Mouse (Mus musculus): ENCODE results near the gene Col11a2. TPM values are rescaled to one million over a fixed set of nuclear protein-coding genes. Genes with fewer than 3 reads are reported as not detected.

The Col11a2 gene
- total RNA-seq, 1 experiment, result 1.4 TPM

DNA sequence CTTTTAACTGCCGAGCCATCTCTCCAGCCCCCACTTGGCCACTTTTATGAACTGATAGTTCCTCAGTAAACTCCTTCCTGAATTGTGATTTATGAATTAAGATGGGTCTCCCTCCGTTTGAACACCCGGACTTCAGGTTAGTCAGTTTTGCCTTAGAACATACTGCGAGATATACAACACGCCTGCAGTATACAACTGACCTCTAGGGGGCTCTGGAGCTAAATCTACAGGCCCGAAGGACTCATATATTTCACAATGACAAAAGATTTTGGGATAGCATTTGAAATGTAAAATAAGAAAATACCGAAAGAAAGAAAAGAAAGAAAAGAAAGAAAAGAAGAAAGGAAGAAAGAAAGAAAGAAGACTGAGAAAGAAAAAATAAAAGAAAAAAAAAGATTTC lies 36.0 kb downstream of the Col11a2 start:
- no peak overlapping the region for H3K27ac ChIP-seq (ENCODE audit: insufficient read depth, low read depth, low read length, poor library complexity, severe bottlenecking)
- peaks cover 0 to 3% of the 10 kb centered on the region in 2 experiments; a peak in 1 of 4 replicates for H3K4me1 ChIP-seq (ENCODE audit: control insufficient read depth in 2 of 2, insufficient read depth in 2 of 2, low read length in 2 of 2, poor library complexity in 1 of 2)
- no peaks in the 10 kb centered on the region for H3K36me3 ChIP-seq (ENCODE audit: control insufficient read depth, insufficient read depth, low read length, poor library complexity, severe bottlenecking)
- H3K4me3 ChIP-seq (ENCODE audit: insufficient read depth in 1 of 2, low read depth in 1 of 2, low read length in 2 of 2, poor library complexity in 1 of 2, severe bottlenecking in 1 of 2), result no peak overlapping the region
- peak; percentile 71 for DNase-seq (ENCODE audit: low read depth, low spot score)
- TF ChIP-seq MAFK (IDR thresholded peaks at IDR 0.05; ENCODE audit: insufficient read depth, low read depth, low read length), result no peak
- TF ChIP-seq CHD2 (IDR thresholded peaks at IDR 0.05; ENCODE audit: low read depth, low read length), result no peak
- TF ChIP-seq ZC3H11A (IDR thresholded peaks at IDR 0.05; ENCODE audit: borderline replicate concordance, low read depth, low read length), result no peak
- TF ChIP-seq ZNF384 (IDR thresholded peaks at IDR 0.05; ENCODE audit: low read depth, low read length), result no peak
- TF ChIP-seq HCFC1 (IDR thresholded peaks at IDR 0.05; ENCODE audit: borderline replicate concordance, insufficient read depth, low read length), result no peak
- no peak overlapping the region for H3K9ac ChIP-seq (ENCODE audit: insufficient read depth, low read depth, low read length, poor library complexity, severe bottlenecking)
- no peaks in the 10 kb centered on the region for H3K9me3 ChIP-seq (ENCODE audit: control insufficient read depth, insufficient read depth, low read depth, low read length)
- in situ Hi-C loops (cut with MboI; ENCODE audit: low sequenced_read_pairs in 2 of 2, unreplicated experiment in 2 of 2), result no loop called here

DNA sequence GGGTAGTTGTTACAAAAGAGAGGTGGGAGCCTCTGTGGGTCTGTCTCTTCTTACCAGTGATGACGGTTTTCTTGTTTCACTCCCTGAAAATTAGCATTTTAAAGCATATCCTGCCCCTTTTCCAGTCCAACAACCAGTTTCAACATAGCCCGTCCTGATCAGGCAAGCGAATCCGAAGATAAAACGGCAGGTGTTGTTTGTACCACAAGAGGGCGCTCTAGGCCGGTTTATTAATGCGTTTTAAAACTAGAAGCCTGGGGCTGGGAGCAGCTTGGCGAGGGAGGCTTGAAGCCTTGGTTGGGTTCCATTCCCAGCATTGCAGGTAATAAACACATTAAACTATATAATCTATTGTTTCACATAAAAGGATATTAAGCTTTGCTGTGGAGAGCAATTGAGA lies 38.3 kb downstream of the Col11a2 start:
- in situ Hi-C loops (cut with MboI; ENCODE audit: low sequenced_read_pairs in 2 of 2, unreplicated experiment in 2 of 2), result no loop called here
- no peak overlapping the region for H3K4me3 ChIP-seq (ENCODE audit: insufficient read depth in 1 of 2, low read depth in 1 of 2, low read length in 2 of 2, poor library complexity in 1 of 2, severe bottlenecking in 1 of 2)
- H3K4me1 ChIP-seq (ENCODE audit: control insufficient read depth in 2 of 2, insufficient read depth in 2 of 2, low read length in 2 of 2, poor library complexity in 1 of 2), result peaks cover 0 to 3% of the 10 kb centered on the region in 2 experiments; a peak in 1 of 4 replicates
- H3K9ac ChIP-seq (ENCODE audit: insufficient read depth, low read depth, low read length, poor library complexity, severe bottlenecking), result no peak overlapping the region
- no peak overlapping the region for H3K27ac ChIP-seq (ENCODE audit: insufficient read depth, low read depth, low read length, poor library complexity, severe bottlenecking)
- TF ChIP-seq HCFC1 (IDR thresholded peaks at IDR 0.05; ENCODE audit: borderline replicate concordance, insufficient read depth, low read length), result no peak
- TF ChIP-seq CHD2 (IDR thresholded peaks at IDR 0.05; ENCODE audit: low read depth, low read length), result no peak
- no peak for TF ChIP-seq ZC3H11A (IDR thresholded peaks at IDR 0.05; ENCODE audit: borderline replicate concordance, low read depth, low read length)
- no peak for TF ChIP-seq ZNF384 (IDR thresholded peaks at IDR 0.05; ENCODE audit: low read depth, low read length)
- TF ChIP-seq MAFK (IDR thresholded peaks at IDR 0.05; ENCODE audit: insufficient read depth, low read depth, low read length), result no peak
- no peaks in the 10 kb centered on the region for H3K9me3 ChIP-seq (ENCODE audit: control insufficient read depth, insufficient read depth, low read depth, low read length)
- H3K36me3 ChIP-seq (ENCODE audit: control insufficient read depth, insufficient read depth, low read length, poor library complexity, severe bottlenecking), result no peaks in the 10 kb centered on the region
- DNase-seq (ENCODE audit: low read depth, low spot score), result peak; percentile 89

DNA sequence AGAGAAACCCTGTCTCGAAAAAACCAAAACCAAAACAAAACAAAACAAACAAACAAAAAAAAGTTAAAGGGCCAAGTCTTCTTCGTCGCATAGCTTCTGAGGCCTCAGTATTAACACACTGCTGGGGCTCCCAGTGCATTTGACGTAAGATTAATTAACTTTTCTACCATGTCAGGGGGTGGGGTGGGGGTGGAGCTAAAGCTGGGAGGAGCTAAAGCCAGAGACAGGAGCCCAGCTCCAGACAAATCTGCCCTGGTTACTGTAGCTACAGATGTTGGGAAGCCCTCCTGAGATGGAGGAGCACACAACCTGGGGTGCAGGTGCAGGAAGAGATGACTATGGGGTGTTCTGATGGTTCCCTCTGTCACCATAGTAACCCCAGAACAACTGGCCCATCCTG lies 38.9 kb downstream of the Col11a2 start:
- in situ Hi-C loops (cut with MboI; ENCODE audit: low sequenced_read_pairs in 2 of 2, unreplicated experiment in 2 of 2), result no loop called here
- peaks cover 0 to 8% of the 10 kb centered on the region in 2 experiments; a peak in 2 of 4 replicates for H3K4me1 ChIP-seq (ENCODE audit: control insufficient read depth in 2 of 2, insufficient read depth in 2 of 2, low read length in 2 of 2, poor library complexity in 1 of 2)
- H3K4me3 ChIP-seq (ENCODE audit: insufficient read depth in 1 of 2, low read depth in 1 of 2, low read length in 2 of 2, poor library complexity in 1 of 2, severe bottlenecking in 1 of 2), result no peak overlapping the region
- H3K9ac ChIP-seq (ENCODE audit: insufficient read depth, low read depth, low read length, poor library complexity, severe bottlenecking), result no peak overlapping the region
- TF ChIP-seq MAFK (IDR thresholded peaks at IDR 0.05; ENCODE audit: insufficient read depth, low read depth, low read length), result no peak
- TF ChIP-seq ZC3H11A (IDR thresholded peaks at IDR 0.05; ENCODE audit: borderline replicate concordance, low read depth, low read length), result no peak
- TF ChIP-seq ZNF384 (IDR thresholded peaks at IDR 0.05; ENCODE audit: low read depth, low read length), result no peak
- no peak for TF ChIP-seq CHD2 (IDR thresholded peaks at IDR 0.05; ENCODE audit: low read depth, low read length)
- TF ChIP-seq HCFC1 (IDR thresholded peaks at IDR 0.05; ENCODE audit: borderline replicate concordance, insufficient read depth, low read length), result no peak
- no peak overlapping the region for H3K27ac ChIP-seq (ENCODE audit: insufficient read depth, low read depth, low read length, poor library complexity, severe bottlenecking)
- no peak for DNase-seq (ENCODE audit: low read depth, low spot score)
- H3K36me3 ChIP-seq (ENCODE audit: control insufficient read depth, insufficient read depth, low read length, poor library complexity, severe bottlenecking), result no peaks in the 10 kb centered on the region
- no peaks in the 10 kb centered on the region for H3K9me3 ChIP-seq (ENCODE audit: control insufficient read depth, insufficient read depth, low read depth, low read length)

DNA sequence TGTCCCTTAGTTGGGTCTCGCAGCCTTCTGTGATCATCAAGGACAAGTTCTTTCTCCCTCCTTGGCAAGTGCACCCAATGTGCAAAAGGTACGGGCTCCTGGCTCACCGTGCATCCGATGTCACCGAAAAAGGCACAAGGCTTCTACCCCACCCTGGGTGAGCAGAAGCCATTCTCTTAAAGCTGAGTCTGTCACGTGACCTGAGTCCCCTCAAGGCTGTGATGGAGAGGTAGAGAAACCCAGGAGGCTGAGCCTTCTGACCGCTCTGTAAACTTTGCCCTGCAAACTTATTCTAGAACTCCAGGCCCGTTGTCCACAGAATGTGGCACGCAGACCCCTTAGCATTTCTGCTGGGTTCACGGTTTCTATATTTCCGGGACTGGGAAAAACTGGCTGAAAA lies 39.8 kb downstream of the Col11a2 start:
- no peaks in the 10 kb centered on the region for H3K9me3 ChIP-seq (ENCODE audit: control insufficient read depth, insufficient read depth, low read depth, low read length)
- in situ Hi-C loops (cut with MboI; ENCODE audit: low sequenced_read_pairs in 2 of 2, unreplicated experiment in 2 of 2), result no loop called here
- no peak overlapping the region for H3K27ac ChIP-seq (ENCODE audit: insufficient read depth, low read depth, low read length, poor library complexity, severe bottlenecking)
- no peak overlapping the region for H3K4me3 ChIP-seq (ENCODE audit: insufficient read depth in 1 of 2, low read depth in 1 of 2, low read length in 2 of 2, poor library complexity in 1 of 2, severe bottlenecking in 1 of 2)
- TF ChIP-seq HCFC1 (IDR thresholded peaks at IDR 0.05; ENCODE audit: borderline replicate concordance, insufficient read depth, low read length), result no peak
- no peak for TF ChIP-seq ZNF384 (IDR thresholded peaks at IDR 0.05; ENCODE audit: low read depth, low read length)
- no peak for TF ChIP-seq ZC3H11A (IDR thresholded peaks at IDR 0.05; ENCODE audit: borderline replicate concordance, low read depth, low read length)
- no peak for TF ChIP-seq MAFK (IDR thresholded peaks at IDR 0.05; ENCODE audit: insufficient read depth, low read depth, low read length)
- no peak for TF ChIP-seq CHD2 (IDR thresholded peaks at IDR 0.05; ENCODE audit: low read depth, low read length)
- H3K9ac ChIP-seq (ENCODE audit: insufficient read depth, low read depth, low read length, poor library complexity, severe bottlenecking), result no peak overlapping the region
- no peak for DNase-seq (ENCODE audit: low read depth, low spot score)
- H3K36me3 ChIP-seq (ENCODE audit: control insufficient read depth, insufficient read depth, low read length, poor library complexity, severe bottlenecking), result no peaks in the 10 kb centered on the region
- H3K4me1 ChIP-seq (ENCODE audit: control insufficient read depth in 2 of 2, insufficient read depth in 2 of 2, low read length in 2 of 2, poor library complexity in 1 of 2), result peaks cover 0 to 9% of the 10 kb centered on the region in 2 experiments; a peak in 2 of 4 replicates

DNA sequence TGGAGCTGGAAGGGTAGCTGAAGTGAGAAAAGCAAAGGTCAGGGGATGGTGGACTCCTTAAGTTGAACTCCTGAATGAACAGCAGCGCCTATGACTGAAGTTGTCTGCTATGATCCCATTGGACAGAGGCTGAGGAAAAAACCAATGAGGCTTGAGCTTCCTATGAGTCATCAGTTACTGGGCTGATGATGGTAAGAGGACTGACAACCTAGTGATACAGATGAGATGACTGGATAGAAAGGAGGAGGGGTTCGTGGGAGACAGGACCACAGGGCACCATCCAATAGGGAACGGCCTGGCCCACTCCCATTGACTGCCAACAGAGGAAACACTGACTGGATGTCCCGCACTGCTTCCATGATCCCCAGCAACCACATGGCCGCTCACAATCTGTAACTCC lies 40.4 kb downstream of the Col11a2 start:
- Histone ChIP-seq H3K4me1 (ENCODE audit: control insufficient read depth in 2 of 2, insufficient read depth in 2 of 2, low read length in 2 of 2, poor library complexity in 1 of 2) (peaks cover 0 to 9% of the 10 kb centered on the region in 2 experiments; a peak in 2 of 4 replicates), H3K9ac (ENCODE audit: insufficient read depth, low read depth, low read length, poor library complexity, severe bottlenecking) (no peak overlapping the region), H3K9me3 (ENCODE audit: control insufficient read depth, insufficient read depth, low read depth, low read length) (no peaks in the 10 kb centered on the region), H3K36me3 (ENCODE audit: control insufficient read depth, insufficient read depth, low read length, poor library complexity, severe bottlenecking) (no peaks in the 10 kb centered on the region), H3K4me3 (ENCODE audit: insufficient read depth in 1 of 2, low read depth in 1 of 2, low read length in 2 of 2, poor library complexity in 1 of 2, severe bottlenecking in 1 of 2) (no peak overlapping the region), H3K27ac (ENCODE audit: insufficient read depth, low read depth, low read length, poor library complexity, severe bottlenecking) (no peak overlapping the region)
- peak; percentile 68 for DNase-seq (ENCODE audit: low read depth, low spot score)
- TF ChIP-seq ZNF384 (IDR thresholded peaks at IDR 0.05; ENCODE audit: low read depth, low read length) (no peak), CHD2 (IDR thresholded peaks at IDR 0.05; ENCODE audit: low read depth, low read length) (peak; percentile 97), MAFK (IDR thresholded peaks at IDR 0.05; ENCODE audit: insufficient read depth, low read depth, low read length) (no peak), HCFC1 (IDR thresholded peaks at IDR 0.05; ENCODE audit: borderline replicate concordance, insufficient read depth, low read length) (no peak), ZC3H11A (IDR thresholded peaks at IDR 0.05; ENCODE audit: borderline replicate concordance, low read depth, low read length) (no peak)
- in situ Hi-C loops (cut with MboI; ENCODE audit: low sequenced_read_pairs in 2 of 2, unreplicated experiment in 2 of 2), result no loop called here
